Mouse (Mus musculus) heart, postnatal 0 days (tissue): ENCODE measurements around the gene Tmem136. TPM values are rescaled to one million over a fixed set of nuclear protein-coding genes. Genes with fewer than 3 reads are reported as not detected.

Experiments
- ATAC-seq: fragments of 200-750 bp; cut with Nextera tagmentation; 2 replicates; pipeline ENCODE4 v1.8.0; 2017; ENCODE audit warnings: low read depth, moderate number of reproducible peaks, moderate library complexity; ENCODE audit not compliant: insufficient read depth
- DNase-seq: peaks from one replicate; pipeline ENCODE4 v3.0.0-alpha.2; 2016; ENCODE audit warnings: low spot score
- H3K27ac ChIP-seq: fragments of 300-500 bp; sonication (generic); 2 replicates; pipeline ENCODE4 v1.5.1; 2014; ENCODE audit warnings: low read depth, mild to moderate bottlenecking
- H3K27me3 ChIP-seq: fragments of 300-500 bp; sonication (generic); 2 replicates; pipeline ENCODE4 v1.6.1; 2014; ENCODE audit warnings: low read length, mixed read lengths; ENCODE audit not compliant: control insufficient read depth, insufficient read depth
- H3K36me3 ChIP-seq: fragments of 300-500 bp; sonication (generic); replicated peaks from 2 replicates; pipeline ENCODE4 v1.6.1; 2014; ENCODE audit warnings: low read length, mixed read lengths; ENCODE audit not compliant: control insufficient read depth, insufficient read depth
- H3K4me1 ChIP-seq: fragments of 300-500 bp; sonication (generic); 2 replicates; pipeline ENCODE4 v1.6.1; 2014; ENCODE audit warnings: antibody characterized with exemption; ENCODE audit not compliant: control insufficient read depth, insufficient read depth
- H3K4me2 ChIP-seq: fragments of 300-500 bp; sonication (generic); 2 replicates; pipeline ENCODE4 v1.6.1; 2014; ENCODE audit warnings: low read depth, mild to moderate bottlenecking, low read length, moderate library complexity
- H3K4me3 ChIP-seq: fragments of 300-500 bp; sonication (generic); 2 replicates; pipeline ENCODE4 v1.5.1; 2014; ENCODE audit warnings: low read depth, low read length
- H3K9ac ChIP-seq: fragments of 300-500 bp; sonication (generic); replicated peaks from 2 replicates; pipeline ENCODE4 v1.6.1; 2014; ENCODE audit warnings: low read depth, low read length, mixed read lengths
- H3K9me3 ChIP-seq: fragments of 300-500 bp; sonication (generic); replicated peaks from 2 replicates; pipeline ENCODE4 v1.6.1; 2016; ENCODE audit warnings: low read length; ENCODE audit not compliant: control insufficient read depth
- CTCF ChIP-seq: IDR thresholded peaks from 2 replicates; pipeline ENCODE4 v1.5.1; 2016; ENCODE audit warnings: antibody characterized with exemption, control low read depth, low read depth
- EP300 ChIP-seq: IDR thresholded peaks from 2 replicates; pipeline ENCODE4 v1.6.1; 2016; ENCODE audit warnings: antibody characterized with exemption, low read depth
- WGBS: fragments of 180-500 bp; shearing (Covaris S2); extraction: QIAGEN DNeasy Blood & Tissue Kit; methylation state at CpG from one replicate; pipeline ENCODE4 v1.1.7; 2014; 5-methylcytosine and 5-hydroxymethylcytosine counted together
- polyA plus RNA-seq: library from polyadenylated mRNA; unstranded; fragments of >200 nt; fragmentation: Nextera tagmentation; extraction: Ambion mirVana; gene quantifications from 2 replicates; pipeline ENCODE4 v1.2.1, GENCODE M21; 2015
- total RNA-seq: library from RNA; depleted of rRNA; stranded (reverse); fragments of >200 nt; gene quantifications from 2 replicates; pipeline ENCODE4 v1.2.3, GENCODE M21; 2014; ENCODE audit warnings: low replicate concordance

Gene Tmem136
- total and polyA plus RNA-seq, 2 experiments from 2014 or later: 5.5 to 8.0 TPM

DNA sequence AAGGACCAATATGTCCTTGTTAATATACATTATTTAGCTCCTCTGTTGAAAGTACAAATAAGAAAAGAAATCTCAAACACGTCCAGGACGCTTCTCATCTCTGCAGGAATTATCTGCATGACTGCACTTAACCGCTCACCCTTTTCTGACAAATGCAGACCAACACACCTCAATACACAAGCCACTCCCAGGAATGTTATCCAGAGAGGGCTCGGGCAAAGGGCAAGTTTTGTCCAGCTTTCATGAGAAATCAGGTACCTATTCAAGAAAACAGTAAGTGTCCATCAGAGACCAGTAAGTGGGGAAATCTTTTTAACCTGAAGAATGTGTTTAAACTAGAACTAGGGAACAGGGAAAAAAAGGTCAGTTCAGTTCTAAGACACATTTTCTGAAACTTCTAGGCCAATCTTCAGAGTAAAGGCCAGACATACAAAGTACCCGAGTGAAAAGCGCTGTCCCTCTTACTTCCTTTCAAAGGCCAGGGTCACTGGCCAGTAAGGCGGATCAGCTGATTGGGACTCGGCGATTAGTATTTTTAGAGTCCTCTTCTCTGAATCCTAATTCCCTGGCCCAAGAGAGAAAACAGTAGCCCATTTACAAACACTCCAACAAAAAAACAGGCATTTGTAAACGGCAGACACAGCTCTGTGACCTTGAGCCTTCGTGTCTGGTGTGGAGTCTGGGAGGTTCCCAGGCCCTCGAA, 788 bp downstream of the Tmem136 start:
- H3K4me2 ChIP-seq: peak overlapping the region; percentile 90
- no peaks in the 10 kb centered on the region for H3K9me3 ChIP-seq
- H3K9ac ChIP-seq: peak overlapping the region; percentile 84
- no peaks in the 10 kb centered on the region for H3K27me3 ChIP-seq
- peak overlapping the region; percentile 84 for H3K27ac ChIP-seq
- H3K4me1 ChIP-seq: peaks cover 9% of the 10 kb centered on the region; the same call in 1 of the 2 replicates
- DNase-seq (no peak), ATAC-seq (peak; percentile 44)
- WGBS: 20% methylated on average over 12 of the region's 12 CpGs
- no peak for TF ChIP-seq CTCF
- TF ChIP-seq EP300: no peak
- peaks cover 9% of the 10 kb centered on the region for H3K36me3 ChIP-seq
- peak overlapping the region; percentile 83 for H3K4me3 ChIP-seq

DNA sequence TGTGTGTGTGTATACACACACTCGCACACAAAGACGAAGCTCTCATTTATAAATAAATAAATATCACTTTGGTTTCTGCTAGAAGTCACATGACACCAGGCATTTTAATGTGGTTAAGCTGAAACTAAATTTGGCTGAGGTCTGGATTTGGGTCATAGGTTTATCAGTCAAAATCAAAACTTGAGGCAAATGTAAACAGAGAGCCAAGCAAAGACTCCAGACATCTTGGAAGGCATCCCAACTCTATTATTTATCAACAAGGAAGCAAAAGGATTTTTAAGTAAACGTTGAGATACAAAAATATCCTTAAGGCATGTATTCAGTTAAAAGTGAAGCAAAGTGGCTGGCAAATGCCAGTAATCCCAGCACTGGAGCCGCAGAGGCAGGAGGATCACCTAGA, 1.5 kb downstream of the Tmem136 start:
- peaks cover 9% of the 10 kb centered on the region for H3K36me3 ChIP-seq
- 81% methylated on average over 4 of the region's 4 CpGs for WGBS
- no peak for TF ChIP-seq CTCF
- no peak for TF ChIP-seq EP300
- no peak for ATAC-seq
- peak overlapping the region; percentile 90; the same call in 1 of the 2 replicates for H3K4me2 ChIP-seq
- no peak overlapping the region for H3K4me3 ChIP-seq
- DNase-seq: no peak
- no peak overlapping the region for H3K27ac ChIP-seq
- peaks cover 9% of the 10 kb centered on the region; the same call in 1 of the 2 replicates for H3K4me1 ChIP-seq
- no peaks in the 10 kb centered on the region for H3K9me3 ChIP-seq
- no peaks in the 10 kb centered on the region for H3K27me3 ChIP-seq
- no peak overlapping the region for H3K9ac ChIP-seq

DNA sequence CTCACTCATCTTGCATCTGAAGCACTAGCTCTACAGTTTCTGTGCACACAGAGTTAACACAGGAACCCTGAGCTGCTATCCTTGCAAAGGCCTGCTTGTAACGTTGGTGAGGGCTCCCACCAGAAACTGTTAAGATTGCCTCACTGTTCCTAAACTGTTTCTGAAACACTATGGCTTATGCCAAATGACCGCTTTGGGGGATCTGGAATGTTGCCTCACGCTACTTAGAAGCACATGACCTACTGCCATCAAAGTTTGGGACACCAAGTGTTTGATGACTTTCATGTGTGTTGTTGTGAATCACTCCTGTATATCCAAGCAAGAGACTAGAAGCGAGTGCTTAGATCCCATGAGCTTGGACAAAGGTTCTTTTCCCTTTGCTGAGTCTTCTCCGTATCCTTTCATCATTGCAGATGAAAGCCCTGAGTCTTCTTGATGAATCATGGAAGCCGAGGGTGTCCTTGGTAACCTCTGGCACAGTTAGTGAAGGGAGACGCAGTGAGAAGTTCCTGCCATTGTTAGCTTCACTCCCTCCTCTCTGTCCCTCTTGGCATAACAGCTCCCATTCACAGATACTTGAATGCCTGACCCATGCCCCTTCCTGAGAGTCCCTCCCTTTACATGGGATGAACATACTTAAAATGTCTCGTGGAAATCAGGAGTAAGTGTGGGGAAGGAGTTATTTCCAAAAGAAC, 5.9 kb downstream of the Tmem136 start:
- Histone ChIP-seq H3K4me3 (no peak overlapping the region), H3K4me1 (peaks cover 6% of the 10 kb centered on the region; the same call in 1 of the 2 replicates), H3K4me2 (no peak overlapping the region), H3K27me3 (no peaks in the 10 kb centered on the region), H3K27ac (no peak overlapping the region), H3K9ac (no peak overlapping the region), H3K9me3 (no peaks in the 10 kb centered on the region), H3K36me3 (peaks cover 9% of the 10 kb centered on the region)
- no peak for ATAC-seq
- 79% methylated on average over 8 of the region's 8 CpGs for WGBS
- no peak for DNase-seq
- TF ChIP-seq CTCF: no peak
- TF ChIP-seq EP300: no peak

DNA sequence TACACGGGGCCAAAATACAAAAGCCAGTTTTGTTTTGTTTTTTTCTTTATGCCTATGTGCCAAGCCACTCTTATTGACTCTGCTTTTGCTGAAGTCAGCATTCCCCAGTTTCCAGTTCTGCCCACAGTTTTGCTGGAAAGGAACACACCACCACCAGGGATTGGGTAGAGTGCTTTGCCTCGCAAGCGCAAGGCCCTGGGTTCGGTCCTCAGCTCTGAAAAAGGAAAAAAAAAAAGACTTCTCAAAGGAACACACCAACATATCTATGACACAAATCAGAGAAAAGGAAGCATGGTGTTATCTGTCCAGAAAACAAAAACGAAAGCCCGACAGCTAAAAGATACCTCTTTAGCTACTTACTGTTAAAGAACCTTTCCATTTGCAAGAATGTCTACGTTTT, 7.2 kb downstream of the Tmem136 start:
- no peak overlapping the region for H3K27ac ChIP-seq
- no peak overlapping the region for H3K4me3 ChIP-seq
- no peak overlapping the region for H3K4me2 ChIP-seq
- no peaks in the 10 kb centered on the region for H3K9me3 ChIP-seq
- H3K4me1 ChIP-seq: no peaks in the 10 kb centered on the region
- no peak for ATAC-seq
- no peak for DNase-seq
- WGBS: 83% methylated on average over 7 of the region's 7 CpGs
- TF ChIP-seq CTCF (no peak), EP300 (no peak)
- H3K27me3 ChIP-seq: no peaks in the 10 kb centered on the region
- H3K36me3 ChIP-seq: peaks cover 9% of the 10 kb centered on the region
- H3K9ac ChIP-seq: no peak overlapping the region

DNA sequence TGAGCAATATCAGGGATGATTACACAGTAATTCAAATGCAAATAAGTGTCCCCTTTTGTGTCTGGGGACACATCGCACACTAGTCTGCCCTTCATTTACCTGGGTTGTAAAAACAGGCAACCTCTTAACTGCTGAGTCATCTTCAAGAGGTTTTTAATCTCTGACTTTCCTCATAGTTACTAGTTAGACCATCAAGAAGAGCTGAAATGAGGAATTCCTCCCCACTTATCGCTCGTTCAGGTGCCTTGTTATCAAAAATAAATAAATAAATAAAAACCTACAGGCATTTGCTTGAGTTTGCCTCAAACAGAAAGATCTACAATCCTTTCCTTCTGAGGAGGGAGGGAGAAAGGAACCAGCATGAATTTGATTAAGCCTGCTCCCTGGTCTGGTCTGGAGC, 7.6 kb downstream of the Tmem136 start:
- no peak overlapping the region for H3K9ac ChIP-seq
- 77% methylated on average over 3 of the region's 3 CpGs for WGBS
- no peaks in the 10 kb centered on the region for H3K27me3 ChIP-seq
- no peak overlapping the region for H3K4me2 ChIP-seq
- TF ChIP-seq CTCF (no peak), EP300 (no peak)
- H3K36me3 ChIP-seq: peaks cover 9% of the 10 kb centered on the region
- no peak overlapping the region for H3K4me3 ChIP-seq
- no peaks in the 10 kb centered on the region for H3K9me3 ChIP-seq
- ATAC-seq (no peak), DNase-seq (no peak)
- H3K4me1 ChIP-seq: 0 out of 2 replicates have a peak, but pooled peaks cover 3% of the 10 kb centered on the region
- H3K27ac ChIP-seq: no peak overlapping the region
